Mouse (Mus musculus) cerebellum, adult 2 months (tissue): Measurements from ENCODE around the gene Arhgap24.

Experiments used
- CTCF ChIP-seq: fragments of 200-500 bp; IDR thresholded peaks from 2 replicates; pipeline ENCODE4 v1.5.1; 2011; ENCODE audit warnings: low read depth, mild to moderate bottlenecking, control low read depth, low read length, moderate library complexity, borderline replicate concordance; ENCODE audit not compliant: insufficient read depth
- POLR2A ChIP-seq: fragments of 200-500 bp; IDR thresholded peaks from 2 replicates; pipeline ENCODE4 v1.6.1; 2011; ENCODE audit warnings: low read length, control low read depth, borderline replicate concordance; ENCODE audit not compliant: insufficient read depth

- TF ChIP-seq POLR2A (no peak), CTCF (no peak)
Measured at GRCm38 (mm10) chr5:102677176-102677575, 196.0 kb downstream of the Arhgap24 start.
